Mouse (Mus musculus): Measurements from ENCODE around the gene Iars. TPM values are rescaled to one million over a fixed set of nuclear protein-coding genes. Genes with fewer than 3 reads are reported as not detected.
"Not testable (repeated sequence)": the region's sequence is repeated elsewhere in the genome, so short reads cannot be mapped to it uniquely, and the experiment has no call there.

Iars gene
- total RNA-seq, 2 experiments from 2014 or later, result 66.9 to 71.7 TPM

DNA sequence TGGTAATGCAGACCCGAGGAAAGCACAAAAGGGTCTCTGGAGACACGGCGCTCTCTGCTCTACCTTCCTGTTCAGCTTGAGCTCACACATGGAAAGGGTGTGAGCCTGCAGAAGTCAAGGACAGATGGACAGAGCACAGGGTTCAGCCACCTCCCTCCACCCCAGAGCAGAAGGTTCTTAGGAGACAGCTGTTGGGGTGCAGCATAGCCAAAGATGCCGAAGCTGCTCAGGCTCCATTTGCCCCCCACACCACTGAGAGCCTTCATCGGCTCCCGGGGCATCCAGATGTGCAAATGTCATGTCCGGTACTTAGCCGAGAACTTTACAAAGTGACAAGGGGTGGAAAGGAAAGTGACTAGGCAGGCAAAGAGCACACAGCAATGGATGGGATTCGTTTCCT lies 74.7 kb downstream of the Iars start:
- intact Hi-C loops (cut with DNase I), result no loop called here
- no peak overlapping the region for H3K27ac ChIP-seq
- H3K4me3 ChIP-seq, result no peak overlapping the region
- no peak for DNase-seq (ENCODE audit: extremely low spot score in 1 of 2, low spot score in 2 of 2)
- TF ChIP-seq CTCF (IDR thresholded peaks at IDR 0.05), result no peak

DNA sequence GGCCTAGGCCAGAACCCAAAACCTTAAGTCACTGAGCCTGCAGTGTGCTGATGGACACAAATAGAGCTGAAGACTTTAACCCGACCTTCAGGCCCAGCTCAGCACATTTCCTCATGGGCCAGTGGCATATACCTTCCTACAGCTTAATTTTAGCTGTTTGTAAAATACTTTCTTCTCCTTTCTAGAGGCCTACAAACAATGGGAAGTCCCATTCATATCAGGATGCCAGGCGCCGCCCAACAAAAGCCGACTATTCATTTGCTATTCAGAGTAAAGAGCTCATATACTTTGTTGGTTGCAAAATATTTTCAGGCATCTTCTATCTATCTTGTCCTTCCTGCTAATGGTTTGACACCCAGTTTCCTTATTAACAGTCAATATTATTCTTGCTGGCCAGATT lies 76.1 kb downstream of the Iars start:
- H3K4me3 ChIP-seq, result no peak overlapping the region
- intact Hi-C loops (cut with DNase I), result no loop called here
- no peak for DNase-seq (ENCODE audit: extremely low spot score in 1 of 2, low spot score in 2 of 2)
- no peak overlapping the region for H3K27ac ChIP-seq
- no peak for TF ChIP-seq CTCF (IDR thresholded peaks at IDR 0.05)

DNA sequence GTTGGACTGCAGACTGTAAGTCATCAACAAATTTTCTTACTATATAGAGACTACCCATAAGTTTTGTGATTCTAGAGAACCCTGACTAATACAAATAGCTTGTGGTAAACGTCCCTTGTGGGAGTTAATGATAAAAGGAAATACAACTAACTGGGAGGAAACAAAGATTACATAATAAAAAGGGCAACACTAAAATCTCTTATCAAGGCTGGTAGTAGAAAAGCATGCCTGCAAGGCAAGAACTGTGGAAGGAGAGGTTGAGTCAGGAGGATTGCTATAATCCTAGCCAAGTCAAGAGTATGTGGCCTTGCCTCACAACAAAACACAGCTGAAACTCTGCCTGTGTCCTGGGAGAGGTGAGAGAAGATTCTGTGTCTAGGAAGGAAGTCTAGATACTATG lies 78.8 kb downstream of the Iars start:
- intact Hi-C loops (cut with DNase I), result no loop called here
- Histone ChIP-seq H3K27ac (no peak overlapping the region), H3K4me3 (no peak overlapping the region)
- DNase-seq (ENCODE audit: extremely low spot score in 1 of 2, low spot score in 2 of 2), result no peak
- no peak for TF ChIP-seq CTCF (IDR thresholded peaks at IDR 0.05)

DNA sequence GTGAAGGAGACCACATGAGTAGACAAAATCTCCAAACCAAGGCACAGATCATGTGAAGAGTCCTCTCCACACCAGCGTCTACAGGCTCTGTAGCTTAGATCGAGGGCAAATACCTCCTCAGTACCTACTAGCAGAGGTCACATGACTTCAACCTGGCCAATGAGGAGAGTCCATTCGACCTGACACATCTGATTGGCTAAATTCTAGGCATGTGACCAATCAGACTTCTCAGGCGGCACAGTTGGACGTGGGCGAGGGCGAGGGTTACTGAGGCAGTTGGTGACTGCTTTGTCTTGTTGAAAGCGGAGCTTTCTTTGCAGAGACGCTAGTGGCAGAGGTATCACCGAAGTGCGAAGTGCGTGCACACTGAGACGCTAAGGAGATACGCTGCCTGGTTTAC lies 80.3 kb downstream of the Iars start:
- TF ChIP-seq CTCF (IDR thresholded peaks at IDR 0.05), result no peak
- H3K4me3 ChIP-seq, result no peak overlapping the region
- intact Hi-C loops (cut with DNase I), result no loop called here
- H3K27ac ChIP-seq, result no peak overlapping the region
- DNase-seq (ENCODE audit: extremely low spot score in 1 of 2, low spot score in 2 of 2), result no peak

DNA sequence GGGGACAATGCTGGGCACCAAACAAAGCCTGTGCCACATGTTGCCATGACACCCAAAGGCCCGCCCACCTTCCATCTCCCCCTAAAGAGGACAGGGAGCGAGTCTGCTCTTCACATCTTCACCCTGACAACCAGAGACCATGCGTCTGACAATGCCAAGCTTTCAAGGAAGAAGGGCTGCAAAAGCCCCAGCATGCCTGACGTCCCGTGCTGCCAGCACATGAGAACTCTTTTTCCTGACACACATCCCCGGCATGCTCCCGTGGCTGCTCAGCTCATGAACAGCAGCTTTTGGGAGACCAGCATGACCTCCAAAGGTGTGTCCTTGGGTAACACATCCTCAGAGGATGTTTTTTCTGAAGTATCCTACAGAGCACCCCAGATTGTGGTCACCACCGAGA lies 83.4 kb downstream of the Iars start:
- no peak overlapping the region for H3K4me3 ChIP-seq
- intact Hi-C loops (cut with DNase I), result no loop called here
- no peak overlapping the region for H3K27ac ChIP-seq
- no peak for DNase-seq (ENCODE audit: extremely low spot score in 1 of 2, low spot score in 2 of 2)
- TF ChIP-seq CTCF (IDR thresholded peaks at IDR 0.05), result no peak

DNA sequence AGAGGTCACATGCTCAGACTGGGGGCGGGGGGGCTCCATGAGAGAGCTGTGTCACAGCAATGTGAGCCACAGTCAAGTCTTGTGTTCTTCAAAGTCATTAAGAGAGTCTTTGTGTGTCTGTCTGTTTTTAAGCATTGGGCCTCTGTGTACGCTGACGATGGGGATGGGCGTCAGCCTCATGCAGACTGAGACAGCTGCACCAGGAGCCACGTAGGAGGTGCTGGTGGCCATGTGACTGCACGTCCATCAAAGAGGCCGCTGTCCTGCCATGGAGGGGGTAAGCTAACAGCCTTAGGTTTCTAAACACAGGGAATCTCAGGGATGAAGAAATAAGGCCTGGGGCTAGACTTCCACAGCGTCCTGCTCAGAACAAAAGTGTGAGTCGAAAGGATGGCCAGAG lies 84.4 kb downstream of the Iars start:
- Histone ChIP-seq H3K4me3 (no peak overlapping the region), H3K27ac (no peak overlapping the region)
- intact Hi-C loops (cut with DNase I), result no loop called here
- no peak for DNase-seq (ENCODE audit: extremely low spot score in 1 of 2, low spot score in 2 of 2)
- no peak for TF ChIP-seq CTCF (IDR thresholded peaks at IDR 0.05)

DNA sequence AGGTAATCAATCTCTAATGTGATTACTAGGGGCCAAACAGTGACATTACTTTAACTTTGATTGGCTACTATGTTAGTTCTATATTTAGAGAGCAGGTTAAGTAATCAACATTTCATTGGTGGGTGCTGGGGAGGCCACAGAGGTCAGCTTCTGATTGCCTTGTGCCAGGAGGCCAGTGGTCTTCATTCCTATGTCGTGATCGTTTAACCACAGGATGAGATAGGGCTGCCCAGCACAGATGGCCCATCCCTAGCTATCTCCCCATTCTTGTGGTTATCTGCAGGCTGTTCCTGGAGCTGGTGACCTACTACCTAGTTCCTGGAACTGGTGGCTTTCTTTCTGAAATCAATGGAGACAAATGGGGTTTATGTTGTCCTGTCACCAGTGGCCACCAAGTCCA lies 86.1 kb downstream of the Iars start:
- DNase-seq (ENCODE audit: extremely low spot score in 1 of 2, low spot score in 2 of 2), result no peak
- intact Hi-C loops (cut with DNase I), result no loop called here
- no peak for TF ChIP-seq CTCF (IDR thresholded peaks at IDR 0.05)
- no peak overlapping the region for H3K27ac ChIP-seq
- no peak overlapping the region for H3K4me3 ChIP-seq

DNA sequence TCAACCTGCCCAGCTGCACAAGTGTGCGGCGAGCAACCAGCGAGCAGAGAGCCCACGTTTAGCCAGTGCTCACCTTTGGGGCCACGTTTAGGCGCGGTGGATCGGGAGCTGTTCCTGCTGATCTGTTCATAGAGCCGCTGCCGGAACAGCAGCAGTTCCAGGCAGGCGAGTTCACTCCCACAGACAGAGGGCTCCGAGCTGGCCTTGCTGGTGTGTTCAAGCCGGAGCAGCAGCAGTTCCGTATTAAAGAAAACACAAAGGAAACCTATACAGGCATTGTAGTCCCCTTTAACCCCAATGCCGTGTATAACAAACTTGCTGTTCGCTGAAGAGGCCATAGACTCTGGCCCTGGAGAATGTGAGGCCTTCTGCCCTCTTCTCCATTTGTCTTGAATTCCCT lies 87.2 kb downstream of the Iars start:
- Histone ChIP-seq H3K27ac (no peak overlapping the region), H3K4me3 (no peak overlapping the region)
- no peak for TF ChIP-seq CTCF (IDR thresholded peaks at IDR 0.05)
- DNase-seq (ENCODE audit: extremely low spot score in 1 of 2, low spot score in 2 of 2), result no peak
- intact Hi-C loops (cut with DNase I), result no loop called here

DNA sequence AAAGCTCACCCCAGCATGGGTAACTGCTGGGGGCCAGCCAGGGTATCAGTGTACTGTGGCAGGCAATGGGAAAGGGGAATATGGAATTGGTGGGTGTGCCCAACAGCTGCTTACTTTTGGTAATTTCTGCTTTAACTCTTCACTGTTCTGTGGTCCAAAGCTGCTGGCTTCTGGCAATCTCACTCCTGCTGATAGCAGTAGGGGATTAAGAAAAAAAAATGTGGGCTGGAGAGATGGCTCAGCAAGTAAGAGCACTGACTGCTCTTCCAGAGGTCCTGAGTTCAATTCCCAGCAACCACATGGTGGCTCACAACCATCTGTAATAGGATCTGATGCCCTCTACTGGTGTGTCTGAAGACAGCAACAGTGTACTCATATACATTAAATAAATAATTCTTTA lies 89.6 kb downstream of the Iars start:
- H3K27ac ChIP-seq; DNase-seq (ENCODE audit: extremely low spot score in 1 of 2, low spot score in 2 of 2); H3K4me3 ChIP-seq; intact Hi-C loops (cut with DNase I): not testable (repeated sequence)

Other genes starting within 250 kb of the Iars start
- 1 to 10 TPM; 1.5 to 2.1 TPM for gene Tes3-ps, start 188.8 kb upstream of the Iars start, total RNA-seq (2021)
- gene Ecm2, start 177.3 kb upstream of the Iars start, total RNA-seq (2021), result 1 to 10 TPM; 2.2 to 2.4 TPM
- 1 to 10 TPM in 1 of 2 experiments, under 1 TPM in 1; 0.81 to 1.3 TPM for gene Aspn, start 137.7 kb upstream of the Iars start, total RNA-seq (2021)
- 1 to 10 TPM; 1.6 to 2.7 TPM for gene Omd, start 99.6 kb upstream of the Iars start, total RNA-seq (2021)
- 1 to 10 TPM; 5.3 to 8.6 TPM for gene Ogn, start 74.1 kb upstream of the Iars start, total RNA-seq (2021)
- gene Cenpp, start 29.3 kb upstream of the Iars start, total RNA-seq (2021), result 1 to 10 TPM in 1 of 2 experiments, under 1 TPM in 1; 0.51 to 1.5 TPM
- gene Nol8, start 29.0 kb upstream of the Iars start, total RNA-seq (2021), result 10 to 100 TPM; 27.0 to 28.1 TPM
- not detected for gene Gm30302, start 116.9 kb downstream of the Iars start, total RNA-seq (2021)